Mouse (Mus musculus): ENCODE results near the gene Cep162. TPM values are rescaled to one million over a fixed set of nuclear protein-coding genes. Genes with fewer than 3 reads are reported as not detected.

Cep162 gene
- 10 to 100 TPM; 10.6 to 15.2 (median 14.0) TPM for total RNA-seq (2022)

- DNase-seq (ENCODE audit: low spot score in 2 of 2) = peak; percentile 89 to 92
Observed at GRCm38 (mm10) chr9:87254903-87255695, at the start of gene Cep162. Cep162 (minus strand) TSS chr9:87255536.

- no peak for DNase-seq (ENCODE audit: low spot score in 2 of 2)
Observed at GRCm38 (mm10) chr9:87303196-87303595, 47.9 kb upstream of the Cep162 start.

- DNase-seq (ENCODE audit: low spot score in 2 of 2) = peak; percentile 27 to 31
Observed at GRCm38 (mm10) chr9:87298900-87299299, 43.6 kb upstream of the Cep162 start.

- no peak for DNase-seq (ENCODE audit: low spot score in 2 of 2)
Observed at GRCm38 (mm10) chr9:87297522-87297921, 42.2 kb upstream of the Cep162 start.

- no peak for DNase-seq (ENCODE audit: low spot score in 2 of 2)
Observed at GRCm38 (mm10) chr9:87255696-87256030, 327 bp upstream of the Cep162 start.

GRCm38 (mm10) chr9:87248118-87248517 is 7.2 kb downstream of the Cep162 start:
- no peak for DNase-seq (ENCODE audit: low spot score in 2 of 2)

GRCm38 (mm10) chr9:87247678-87248077 is 7.7 kb downstream of the Cep162 start:
- no peak for DNase-seq (ENCODE audit: low spot score in 2 of 2)

GRCm38 (mm10) chr9:87213204-87213603 is 42.1 kb downstream of the Cep162 start:
- no peak for DNase-seq (ENCODE audit: low spot score in 2 of 2)

GRCm38 (mm10) chr9:87210830-87211339 is 44.5 kb downstream of the Cep162 start:
- DNase-seq (ENCODE audit: low spot score in 2 of 2) = no peak

GRCm38 (mm10) chr9:87202431-87202830 is 52.9 kb downstream of the Cep162 start:
- peak; percentile 53 to 65 for DNase-seq (ENCODE audit: low spot score in 2 of 2)

- DNase-seq (ENCODE audit: low spot score in 2 of 2) = no peak
Observed at GRCm38 (mm10) chr9:87200919-87201318, 54.4 kb downstream of the Cep162 start.

- no peak for DNase-seq (ENCODE audit: low spot score in 2 of 2)
Observed at GRCm38 (mm10) chr9:87200426-87200825, 54.9 kb downstream of the Cep162 start.

- no peak for DNase-seq (ENCODE audit: low spot score in 2 of 2)
Observed at GRCm38 (mm10) chr9:87198036-87198435, 57.3 kb downstream of the Cep162 start.

GRCm38 (mm10) chr9:87197277-87197676 is 58.1 kb downstream of the Cep162 start:
- DNase-seq (ENCODE audit: low spot score in 2 of 2) = no peak

- no peak for DNase-seq (ENCODE audit: low spot score in 2 of 2)
Observed at GRCm38 (mm10) chr9:87193721-87194120, 61.6 kb downstream of the Cep162 start.

- no peak for DNase-seq (ENCODE audit: low spot score in 2 of 2)
Observed at GRCm38 (mm10) chr9:87187336-87187735, 68.0 kb downstream of the Cep162 start.

GRCm38 (mm10) chr9:87182231-87182630 is 73.1 kb downstream of the Cep162 start:
- no peak for DNase-seq (ENCODE audit: low spot score in 2 of 2)

GRCm38 (mm10) chr9:87178534-87178933 is 76.8 kb downstream of the Cep162 start:
- DNase-seq (ENCODE audit: low spot score in 2 of 2) = no peak

- no peak for DNase-seq (ENCODE audit: low spot score in 2 of 2)
Observed at GRCm38 (mm10) chr9:87171517-87171916, 83.8 kb downstream of the Cep162 start.

GRCm38 (mm10) chr9:87170891-87171290 is 84.4 kb downstream of the Cep162 start:
- DNase-seq (ENCODE audit: low spot score in 2 of 2) = no peak

GRCm38 (mm10) chr9:87169144-87169543 is 86.2 kb downstream of the Cep162 start:
- DNase-seq (ENCODE audit: low spot score in 2 of 2) = no peak

GRCm38 (mm10) chr9:87168051-87168450 is 87.3 kb downstream of the Cep162 start:
- no peak for DNase-seq (ENCODE audit: low spot score in 2 of 2)
